Comparison of ENCODE assay signal across 28 mouse cellular contexts in the genomic region with DNA sequence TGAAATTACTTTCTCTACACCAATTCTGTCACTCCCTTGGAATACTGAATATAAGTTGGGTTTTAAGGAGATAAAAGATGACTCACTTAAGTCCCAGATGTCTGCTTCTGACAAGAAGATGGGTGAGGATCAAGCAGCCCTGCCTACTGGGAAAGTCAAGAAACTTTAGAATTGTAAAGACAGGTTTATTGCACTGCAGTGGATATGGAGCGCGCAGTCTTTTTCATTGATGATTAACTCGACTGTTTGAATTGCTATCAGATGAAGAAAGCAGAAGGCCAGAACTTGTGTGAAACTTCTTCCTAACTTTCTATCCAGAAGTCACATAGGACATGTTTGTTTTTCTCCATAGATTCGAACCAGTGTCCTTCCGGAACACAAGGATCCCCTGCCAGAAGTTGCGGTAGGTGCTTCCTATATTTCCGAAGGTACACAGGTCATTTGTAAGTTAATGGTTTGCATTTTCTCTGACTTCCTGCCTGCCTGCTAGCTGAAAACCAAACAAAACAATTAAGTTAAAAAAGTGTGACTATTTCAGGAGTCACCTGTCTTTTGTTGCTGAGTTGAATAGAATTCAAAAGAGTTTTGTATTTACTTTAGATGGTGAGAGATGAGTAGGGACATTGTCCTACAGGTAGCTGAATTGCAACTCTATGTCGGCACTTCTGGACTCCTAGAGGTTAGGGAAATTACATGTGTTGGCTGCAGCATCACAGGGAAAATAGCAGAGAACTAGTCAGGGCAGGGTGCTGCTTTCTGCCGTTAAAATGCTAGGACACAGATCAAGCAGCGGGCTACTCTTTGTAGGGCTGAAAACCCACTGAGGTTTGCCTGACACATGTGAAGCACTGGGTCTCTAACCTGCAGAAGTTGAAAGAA.
DNase-seq lines count a peak whose midpoint lies in the region; ATAC-seq and TF ChIP-seq lines count a peak whose summit lies in the region.
"Had no signal": no experiment of that assay in that cellular context is flagged by ENCODE, and none has a peak within 500 bp of the region (broad histone marks: within the 10 kb centered on the region; RNA-seq: fewer than 3 reads in every experiment).

No protein-coding gene starts in this region.

- no peak for TF ChIP-seq EP300 in liver, postnatal 0 days (IDR thresholded peaks at IDR 0.05; ENCODE audit: low read depth)

- no peak overlapping the region for H3K4me3 ChIP-seq in lung, embryonic 16.5 days (ENCODE audit: low read length)
- H3K4me3 ChIP-seq in lung, adult 2 months (replicated peaks; ENCODE audit: extremely low read depth, low read depth, low read length) = no peak overlapping the region
- no peak overlapping the region for H3K4me3 ChIP-seq in intestine, embryonic 15.5 days (replicated peaks)
- H3K4me3 ChIP-seq in liver, postnatal 0 days (ENCODE audit: low read depth, low read length) = no peak overlapping the region
- H3K4me3 ChIP-seq: embryonic facial prominence, embryonic 13.5 days; forebrain, embryonic 10.5 days; hindbrain, embryonic 13.5 days; layer of hippocampus, adult 2 months; liver, embryonic 13.5 days; midbrain, embryonic 10.5 days had no signal

- no peak for ATAC-seq in lung, embryonic 16.5 days (ENCODE audit: low read depth)
- ATAC-seq in intestine, embryonic 15.5 days = peak; percentile 93
- ATAC-seq in liver, postnatal 0 days = no peak
- ATAC-seq: forebrain, embryonic 16.5 days; Patski had no signal

- 61% methylated on average over 10 of the region's 10 CpGs for WGBS in lung, embryonic 16.5 days
- 69% methylated on average over 10 of the region's 10 CpGs for WGBS in lung, adult 2 months
- 61% methylated on average over 10 of the region's 10 CpGs for WGBS in intestine, embryonic 15.5 days
- WGBS in liver, postnatal 0 days (ENCODE audit: insufficient replicate concordance) = 63% methylated on average over 10 of the region's 10 CpGs

- intact Hi-C loops in heart, postnatal 10 days (cut with DNase I) = no loop called here

- peaks cover 4% of the 10 kb centered on the region for H3K4me1 ChIP-seq in lung, embryonic 16.5 days (replicated peaks; ENCODE audit: control insufficient read depth, insufficient read depth, low read length)
- no peaks in the 10 kb centered on the region for H3K4me1 ChIP-seq in lung, adult 2 months (ENCODE audit: control insufficient read depth, insufficient read depth, low read length)
- no peaks in the 10 kb centered on the region for H3K4me1 ChIP-seq in intestine, embryonic 15.5 days (replicated peaks)
- H3K4me1 ChIP-seq in liver, postnatal 0 days (ENCODE audit: insufficient read depth) = no peaks in the 10 kb centered on the region
- H3K4me1 ChIP-seq: embryonic facial prominence, embryonic 13.5 days; forebrain, embryonic 10.5 days; hindbrain, embryonic 13.5 days; liver, embryonic 13.5 days; midbrain, embryonic 10.5 days had no signal

- TF ChIP-seq POLR2A in lung, adult 2 months (IDR thresholded peaks at IDR 0.05; ENCODE audit: borderline replicate concordance, extremely low read depth, low read depth, low read length) = no peak

- H3K27me3 ChIP-seq in lung, embryonic 16.5 days (ENCODE audit: control insufficient read depth, insufficient read depth, low read depth, low read length) = no peaks in the 10 kb centered on the region
- H3K27me3 ChIP-seq in intestine, embryonic 15.5 days (replicated peaks) = no peaks in the 10 kb centered on the region
- H3K27me3 ChIP-seq in liver, postnatal 0 days (ENCODE audit: insufficient read depth, low read length) = no peaks in the 10 kb centered on the region
- H3K27me3 ChIP-seq: embryonic facial prominence, embryonic 13.5 days; hindbrain, embryonic 13.5 days; liver, embryonic 13.5 days; Patski had no signal

- TF ChIP-seq CTCF in lung, adult 2 months (IDR thresholded peaks at IDR 0.05; ENCODE audit: insufficient read depth, low read length) = no peak
- no peak for TF ChIP-seq CTCF in liver, postnatal 0 days (IDR thresholded peaks at IDR 0.05; ENCODE audit: low read depth)

- no peaks in the 10 kb centered on the region for H3K9me3 ChIP-seq in lung, embryonic 16.5 days (ENCODE audit: control insufficient read depth, low read length)
- H3K9me3 ChIP-seq in intestine, embryonic 15.5 days = no peaks in the 10 kb centered on the region
- no peaks in the 10 kb centered on the region for H3K9me3 ChIP-seq in liver, postnatal 0 days (ENCODE audit: low read length)
- H3K9me3 ChIP-seq: embryonic facial prominence, embryonic 13.5 days; forebrain, embryonic 10.5 days; hindbrain, embryonic 13.5 days; liver, embryonic 13.5 days; midbrain, embryonic 10.5 days had no signal

- H3K9ac ChIP-seq in lung, embryonic 16.5 days (ENCODE audit: low read length) = no peak overlapping the region
- no peak overlapping the region for H3K9ac ChIP-seq in intestine, embryonic 15.5 days
- no peak overlapping the region for H3K9ac ChIP-seq in liver, postnatal 0 days (replicated peaks)
- H3K9ac ChIP-seq: embryonic facial prominence, embryonic 13.5 days; hindbrain, embryonic 13.5 days; liver, embryonic 13.5 days; lung, embryonic 14.5 days had no signal

- H3K4me2 ChIP-seq in lung, embryonic 16.5 days (ENCODE audit: low read depth, low read length) = no peak overlapping the region
- H3K4me2 ChIP-seq in intestine, embryonic 15.5 days (replicated peaks) = no peak overlapping the region
- peak overlapping the region; percentile 16; the same call in 1 of the 2 replicates for H3K4me2 ChIP-seq in liver, postnatal 0 days (ENCODE audit: low read depth, low read length)
- H3K4me2 ChIP-seq: embryonic facial prominence, embryonic 13.5 days; heart, embryonic 11.5 days; hindbrain, embryonic 13.5 days; liver, embryonic 13.5 days; lung, embryonic 14.5 days had no signal

- DNase-seq in heart, adult 11 months = peak; percentile 14
- no peak for DNase-seq in heart, postnatal 10 days
- no peak for DNase-seq in lung, adult 2 months
- no peak for DNase-seq in liver, postnatal 0 days
- DNase-seq in gastrocnemius, adult 18-20 months (ENCODE audit: low spot score) = no peak
- no peak for DNase-seq in T-cell, adult 2 months (ENCODE audit: low spot score)
- DNase-seq: adrenal gland, postnatal 25 days; cerebellum, adult 11-12 months; gastrocnemius, postnatal 25 days; heart, adult 18-20 months; heart, postnatal 4 days; kidney, adult 8-10 months; kidney, postnatal 25 days; liver, embryonic 13.5 days; right cerebral cortex, postnatal 14 days; thymus, adult 2 months; thymus, postnatal 36 days had no signal

- peak overlapping the region; percentile 15; the same call in 1 of the 2 replicates for H3K27ac ChIP-seq in lung, embryonic 16.5 days (ENCODE audit: low read length)
- H3K27ac ChIP-seq in intestine, embryonic 15.5 days = no peak overlapping the region; the same call in 1 of the 2 replicates
- H3K27ac ChIP-seq in liver, postnatal 0 days (ENCODE audit: low read depth) = no peak overlapping the region
- H3K27ac ChIP-seq: embryonic facial prominence, embryonic 13.5 days; forebrain, embryonic 10.5 days; hindbrain, embryonic 13.5 days; layer of hippocampus, adult 2 months; liver, embryonic 13.5 days; midbrain, embryonic 10.5 days had no signal

- no peaks in the 10 kb centered on the region for H3K36me3 ChIP-seq in lung, embryonic 16.5 days (ENCODE audit: control insufficient read depth, insufficient read depth, low read length)
- H3K36me3 ChIP-seq in intestine, embryonic 15.5 days = no peaks in the 10 kb centered on the region
- no peaks in the 10 kb centered on the region for H3K36me3 ChIP-seq in liver, postnatal 0 days (replicated peaks; ENCODE audit: insufficient read depth, low read length)
- H3K36me3 ChIP-seq: embryonic facial prominence, embryonic 13.5 days; forebrain, embryonic 10.5 days; hindbrain, embryonic 13.5 days; liver, embryonic 13.5 days; midbrain, embryonic 10.5 days had no signal
